Mouse (Mus musculus) brain, adult 2 months (tissue): Measurements from ENCODE around the gene Myrfl.

Source experiments
- DNase-seq: peaks from one replicate; pipeline ENCODE4 v3.0.0; 2011; ENCODE audit warnings: low read depth, low spot score

Myrfl gene

DNA sequence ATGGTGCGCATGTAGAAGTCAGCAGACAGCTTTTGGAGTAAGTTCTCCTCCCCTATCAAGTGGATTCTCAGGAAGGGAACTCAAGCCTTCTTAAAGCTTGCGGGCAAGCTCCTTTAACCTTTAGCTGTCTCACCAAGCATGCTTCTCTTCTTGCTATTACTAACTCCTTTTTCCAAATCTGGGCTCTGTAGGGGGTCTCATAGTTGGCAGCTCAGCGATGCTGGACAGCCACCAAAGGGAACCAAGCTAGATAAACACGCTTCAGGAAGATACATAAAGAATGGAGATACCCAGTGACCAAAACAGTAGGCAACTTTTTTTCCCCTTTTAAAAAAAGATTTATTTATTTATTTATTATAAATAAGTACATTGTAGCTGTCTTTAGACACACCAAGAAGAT is 136.9 kb downstream of the Myrfl start:
- DNase-seq, result no peak

- DNase-seq, result peak; percentile 98
These were observed 140.7 kb downstream of the Myrfl start for GRCm38 (mm10) chr10:116755881-116756581.

DNA sequence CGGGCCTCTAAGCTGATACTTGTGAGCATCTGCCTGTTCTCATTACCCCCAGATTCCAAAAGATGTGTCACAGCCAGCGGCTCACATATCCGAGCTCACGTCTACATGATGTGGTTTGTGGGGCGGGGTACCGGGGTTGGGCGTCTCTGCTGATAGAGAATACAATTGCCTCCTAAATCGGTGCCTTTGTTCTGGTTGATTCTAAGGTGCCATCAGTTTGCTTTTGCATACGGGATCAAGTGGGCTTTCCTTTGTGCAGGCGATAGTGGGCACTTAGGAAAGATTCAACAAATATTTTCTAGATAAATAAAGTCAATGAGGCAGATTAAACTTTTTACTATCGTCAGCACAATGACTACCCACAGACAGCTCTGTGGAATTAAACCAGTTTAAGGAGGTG is 141.8 kb downstream of the Myrfl start:
- DNase-seq, result no peak

DNA sequence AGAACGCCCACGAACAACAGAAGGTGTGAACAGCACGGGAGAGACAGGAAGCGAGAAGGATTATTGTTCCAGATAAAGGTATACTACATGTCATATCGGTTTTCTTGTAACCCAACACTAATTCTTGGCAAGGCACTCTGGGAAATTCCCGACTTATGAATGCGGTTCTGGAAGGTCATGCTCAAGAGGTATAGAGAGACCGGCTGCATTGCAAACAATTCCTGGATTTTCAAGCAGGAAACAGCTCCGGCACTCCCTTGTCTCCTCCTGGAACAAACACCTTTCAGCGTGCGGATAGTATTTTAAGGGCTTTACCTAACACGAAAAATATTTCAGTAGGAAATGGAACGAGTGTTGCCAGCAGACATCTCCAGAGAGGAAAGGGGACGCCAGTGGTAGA is 145.8 kb downstream of the Myrfl start:
- DNase-seq, result no peak

GRCm38 (mm10) chr10:116750062-116750461 is 146.7 kb downstream of the Myrfl start:
- no peak for DNase-seq

GRCm38 (mm10) chr10:116748681-116749080 is 148.0 kb downstream of the Myrfl start:
- no peak for DNase-seq

- DNase-seq, result no peak
These were observed 150.3 kb downstream of the Myrfl start for GRCm38 (mm10) chr10:116746281-116747011.

- no peak for DNase-seq
These were observed 154.0 kb downstream of the Myrfl start for GRCm38 (mm10) chr10:116742696-116743095.

- DNase-seq, result no peak
These were observed 154.5 kb downstream of the Myrfl start for GRCm38 (mm10) chr10:116742189-116742588.

GRCm38 (mm10) chr10:116741343-116741742 is 155.4 kb downstream of the Myrfl start:
- no peak for DNase-seq

- DNase-seq, result peak; percentile 82
These were observed 156.6 kb downstream of the Myrfl start for GRCm38 (mm10) chr10:116740073-116740472.

- DNase-seq, result no peak
These were observed 158.2 kb downstream of the Myrfl start for GRCm38 (mm10) chr10:116738533-116738932.

GRCm38 (mm10) chr10:116735607-116736006 is 161.1 kb downstream of the Myrfl start:
- DNase-seq, result peak; percentile 65

- peak; percentile 25 for DNase-seq
These were observed 163.1 kb downstream of the Myrfl start for GRCm38 (mm10) chr10:116733651-116734050.

GRCm38 (mm10) chr10:116730033-116730652 is 166.6 kb downstream of the Myrfl start:
- no peak for DNase-seq

DNA sequence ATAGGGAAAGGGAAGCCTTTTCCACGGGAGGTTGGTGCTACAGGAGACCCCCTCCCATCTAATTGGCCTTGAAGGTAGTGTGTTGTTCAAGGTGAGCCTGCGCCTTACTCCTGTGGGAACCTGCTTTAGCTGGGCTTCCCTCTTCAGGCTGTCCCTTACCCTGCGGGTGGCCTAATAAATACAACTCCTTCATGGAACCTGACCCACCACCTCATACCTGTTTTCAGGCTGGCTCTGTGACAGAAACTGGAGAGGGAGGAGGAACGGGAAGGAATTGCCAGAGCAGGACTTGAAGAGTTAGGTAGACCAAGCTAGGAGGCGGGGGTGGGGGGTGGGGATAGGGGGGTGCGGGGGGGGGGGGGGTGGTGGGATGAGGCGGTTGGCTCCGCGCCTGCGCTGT is 167.9 kb downstream of the Myrfl start:
- no peak for DNase-seq

DNA sequence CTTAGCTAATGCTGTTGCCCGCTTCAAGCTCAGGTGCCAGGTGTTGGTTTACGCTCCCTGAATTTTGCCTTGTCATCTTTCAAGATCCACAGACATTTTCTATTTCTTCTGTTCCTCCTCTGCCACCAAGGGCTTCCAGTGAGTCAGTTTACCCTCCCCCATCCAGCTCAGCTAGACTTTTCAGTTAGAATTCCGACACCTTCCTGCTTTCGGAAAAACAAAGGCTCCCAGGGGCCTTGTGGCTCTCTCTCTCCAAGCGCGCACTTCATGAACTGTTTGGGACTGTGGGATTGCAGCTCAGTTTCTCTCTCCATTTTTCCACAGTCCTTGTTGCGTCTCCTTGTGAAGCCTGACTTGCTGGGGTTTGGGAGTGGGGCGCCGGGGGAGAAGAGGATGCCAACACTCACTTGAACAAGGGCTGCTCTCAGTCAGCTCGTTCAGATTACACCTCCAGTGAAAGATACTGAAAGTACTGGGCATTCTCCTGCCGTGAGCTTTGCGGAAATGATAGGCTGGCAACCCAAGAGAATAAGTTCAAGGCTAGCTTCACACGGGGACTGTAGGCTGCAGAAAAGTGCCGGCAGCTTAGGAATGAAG is 168.9 kb downstream of the Myrfl start:
- DNase-seq, result no peak
